In the genomic region with DNA sequence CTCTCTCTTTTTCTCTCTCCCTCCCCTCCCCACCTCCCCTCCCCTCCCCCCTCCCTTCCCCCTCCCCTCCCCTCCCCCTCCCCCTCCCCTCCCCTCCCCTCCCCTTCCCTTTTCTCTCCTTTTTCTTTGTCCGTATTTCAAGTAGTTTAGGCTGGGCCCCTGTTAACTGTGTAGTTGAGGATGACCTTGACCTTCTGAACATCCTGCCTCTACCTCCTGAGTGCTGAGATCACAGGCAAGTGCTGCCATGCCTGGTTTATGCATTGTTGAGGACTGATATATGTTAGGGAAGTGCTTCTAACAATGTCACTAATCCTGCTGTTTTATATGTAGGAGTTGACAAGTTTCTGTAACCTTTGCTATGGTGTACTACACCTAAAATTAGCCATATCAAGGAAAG, we compare ENCODE assay signal across 16 mouse cellular contexts.
"Had no signal": no experiment of that assay in that cellular context is flagged by ENCODE, and none has a peak within 500 bp of the region (broad histone marks: within the 10 kb centered on the region; RNA-seq: fewer than 3 reads in every experiment).

No protein-coding gene starts in this region.

- H3K27me3 ChIP-seq: neural tube, embryonic 13.5 days; neural tube, embryonic 15.5 days; stomach, embryonic 15.5 days had no signal

- H3K27ac ChIP-seq: midbrain, embryonic 10.5 days; neural tube, embryonic 13.5 days; neural tube, embryonic 15.5 days; stomach, embryonic 15.5 days; stomach, postnatal 0 days had no signal

- H3K4me2 ChIP-seq: lung, embryonic 14.5 days; neural tube, embryonic 13.5 days; neural tube, embryonic 15.5 days; stomach, embryonic 15.5 days had no signal

- H3K36me3 ChIP-seq: stomach, embryonic 15.5 days had no signal

- H3K4me1 ChIP-seq: neural tube, embryonic 13.5 days; neural tube, embryonic 15.5 days; stomach, embryonic 15.5 days had no signal

- DNase-seq: lung, adult 18-20 months; lung, embryonic 14.5 days; lung, postnatal 10 days; lung, postnatal 4 days; midbrain, embryonic 14.5 days; right cerebral cortex, postnatal 14 days; thymus, adult 2 months; thymus, postnatal 25 days; thymus, postnatal 4 days had no signal

- H3K9me3 ChIP-seq: midbrain, embryonic 10.5 days; neural tube, embryonic 13.5 days; neural tube, embryonic 15.5 days; stomach, embryonic 15.5 days had no signal

- H3K4me3 ChIP-seq: midbrain, embryonic 10.5 days; myocyte; neural tube, embryonic 13.5 days; neural tube, embryonic 15.5 days; stomach, embryonic 15.5 days had no signal

- H3K9ac ChIP-seq: lung, embryonic 14.5 days; neural tube, embryonic 13.5 days; neural tube, embryonic 15.5 days; stomach, embryonic 15.5 days had no signal

- ATAC-seq: midbrain, embryonic 16.5 days had no signal
